Mouse (Mus musculus): ENCODE results near the gene Shisa2. TPM values are rescaled to one million over a fixed set of nuclear protein-coding genes. Genes with fewer than 3 reads are reported as not detected.
"Not testable (repeated sequence)": the region's sequence is repeated elsewhere in the genome, so short reads cannot be mapped to it uniquely, and the experiment has no call there.

Gene Shisa2
- polyA plus RNA-seq, 2 experiments, result 42.7 to 43.8 TPM

DNA sequence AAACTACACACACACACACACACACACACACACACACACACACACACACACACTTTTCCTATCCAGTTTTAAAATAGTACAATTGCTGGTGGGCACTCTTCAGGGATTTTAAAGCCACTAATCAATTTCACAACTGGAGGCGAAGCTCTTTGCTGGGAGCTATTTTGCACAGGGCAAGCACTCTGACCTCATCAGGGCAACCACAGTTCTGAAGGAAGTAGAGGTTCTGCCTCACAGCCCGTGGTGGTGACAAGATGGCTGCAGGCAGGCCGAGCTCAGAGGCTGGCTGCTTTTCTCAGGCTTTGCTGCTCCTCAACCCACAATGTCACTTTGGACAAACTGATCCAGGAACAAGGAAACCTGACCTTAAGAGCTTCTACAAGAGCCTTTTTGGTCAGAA lies 18.1 kb upstream of the Shisa2 start:
- no peak for TF ChIP-seq POLR2A (IDR thresholded peaks at IDR 0.05; ENCODE audit: borderline replicate concordance, extremely low read depth, insufficient read depth, insufficient read length)
- no peak overlapping the region for H3K27ac ChIP-seq (replicated peaks; ENCODE audit: low read depth, low read length)
- H3K4me3 ChIP-seq (replicated peaks; ENCODE audit: low read length), result no peak overlapping the region
- H3K36me3 ChIP-seq (ENCODE audit: control insufficient read depth, insufficient read depth, low read length), result no peaks in the 10 kb centered on the region
- H3K4me1 ChIP-seq (ENCODE audit: control insufficient read depth, insufficient read depth, low read length), result no peaks in the 10 kb centered on the region
- H3K27me3 ChIP-seq (ENCODE audit: control insufficient read depth, insufficient read depth, low read length), result no peaks in the 10 kb centered on the region
- ATAC-seq (ENCODE audit: low FRiP score, low read depth) (no peak), DNase-seq (ENCODE audit: low spot score) (no peak)
- H3K9ac ChIP-seq (ENCODE audit: low read depth, low read length, severe bottlenecking), result no peak overlapping the region
- no peak overlapping the region for H3K4me2 ChIP-seq (replicated peaks; ENCODE audit: low read depth, low read length, severe bottlenecking)
- no peaks in the 10 kb centered on the region for H3K9me3 ChIP-seq (ENCODE audit: control insufficient read depth, low read length)
- 45% methylated on average over 3 of the region's 3 CpGs for whole genome bisulfite sequencing

GRCm38 (mm10) chr14:59612920-59613625 lies 12.0 kb upstream of the Shisa2 start:
- Histone ChIP-seq H3K27ac (replicated peaks; ENCODE audit: low read depth, low read length) (no peak overlapping the region), H3K4me1 (ENCODE audit: control insufficient read depth, insufficient read depth, low read length) (peaks cover 6% of the 10 kb centered on the region; the same call in 1 of the 2 replicates), H3K27me3 (ENCODE audit: control insufficient read depth, insufficient read depth, low read length) (no peaks in the 10 kb centered on the region), H3K4me3 (replicated peaks; ENCODE audit: low read length) (no peak overlapping the region), H3K9ac (ENCODE audit: low read depth, low read length, severe bottlenecking) (no peak overlapping the region), H3K4me2 (replicated peaks; ENCODE audit: low read depth, low read length, severe bottlenecking) (no peak overlapping the region), H3K9me3 (ENCODE audit: control insufficient read depth, low read length) (no peaks in the 10 kb centered on the region), H3K36me3 (ENCODE audit: control insufficient read depth, insufficient read depth, low read length) (no peaks in the 10 kb centered on the region)
- no peak for TF ChIP-seq POLR2A (IDR thresholded peaks at IDR 0.05; ENCODE audit: borderline replicate concordance, extremely low read depth, insufficient read depth, insufficient read length)
- 35% methylated on average over 14 of the region's 14 CpGs for WGBS
- peak; percentile 72 for DNase-seq (ENCODE audit: low spot score)
- ATAC-seq (ENCODE audit: low FRiP score, low read depth), result no peak

- not testable (repeated sequence) for H3K27me3 ChIP-seq (ENCODE audit: control insufficient read depth, insufficient read depth, low read length); H3K4me3 ChIP-seq (replicated peaks; ENCODE audit: low read length); H3K27ac ChIP-seq (replicated peaks; ENCODE audit: low read depth, low read length); DNase-seq (ENCODE audit: low spot score); ATAC-seq (ENCODE audit: low FRiP score, low read depth); H3K9me3 ChIP-seq (ENCODE audit: control insufficient read depth, low read length); H3K36me3 ChIP-seq (ENCODE audit: control insufficient read depth, insufficient read depth, low read length); H3K4me2 ChIP-seq (replicated peaks; ENCODE audit: low read depth, low read length, severe bottlenecking); H3K4me1 ChIP-seq (ENCODE audit: control insufficient read depth, insufficient read depth, low read length); H3K9ac ChIP-seq (ENCODE audit: low read depth, low read length, severe bottlenecking)
- WGBS, result 69% methylated on average over 3 of the region's 3 CpGs
These were observed 11.0 kb upstream of the Shisa2 start for GRCm38 (mm10) chr14:59614149-59614548.

- H3K27ac ChIP-seq (replicated peaks; ENCODE audit: low read depth, low read length), result no peak overlapping the region
- no peak overlapping the region for H3K4me3 ChIP-seq (replicated peaks; ENCODE audit: low read length)
- no peak for ATAC-seq (ENCODE audit: low FRiP score, low read depth)
- WGBS, result 26% methylated on average over 7 of the region's 7 CpGs
- H3K4me2 ChIP-seq (replicated peaks; ENCODE audit: low read depth, low read length, severe bottlenecking), result no peak overlapping the region
- no peaks in the 10 kb centered on the region for H3K36me3 ChIP-seq (ENCODE audit: control insufficient read depth, insufficient read depth, low read length)
- no peak overlapping the region for H3K9ac ChIP-seq (ENCODE audit: low read depth, low read length, severe bottlenecking)
- no peak for DNase-seq (ENCODE audit: low spot score)
- H3K9me3 ChIP-seq (ENCODE audit: control insufficient read depth, low read length), result no peaks in the 10 kb centered on the region
- TF ChIP-seq POLR2A (IDR thresholded peaks at IDR 0.05; ENCODE audit: borderline replicate concordance, extremely low read depth, insufficient read depth, insufficient read length), result no peak
- H3K4me1 ChIP-seq (ENCODE audit: control insufficient read depth, insufficient read depth, low read length), result peaks cover 6% of the 10 kb centered on the region; the same call in 1 of the 2 replicates
- H3K27me3 ChIP-seq (ENCODE audit: control insufficient read depth, insufficient read depth, low read length), result no peaks in the 10 kb centered on the region
These were observed 8.3 kb upstream of the Shisa2 start for GRCm38 (mm10) chr14:59616802-59617201.

DNA sequence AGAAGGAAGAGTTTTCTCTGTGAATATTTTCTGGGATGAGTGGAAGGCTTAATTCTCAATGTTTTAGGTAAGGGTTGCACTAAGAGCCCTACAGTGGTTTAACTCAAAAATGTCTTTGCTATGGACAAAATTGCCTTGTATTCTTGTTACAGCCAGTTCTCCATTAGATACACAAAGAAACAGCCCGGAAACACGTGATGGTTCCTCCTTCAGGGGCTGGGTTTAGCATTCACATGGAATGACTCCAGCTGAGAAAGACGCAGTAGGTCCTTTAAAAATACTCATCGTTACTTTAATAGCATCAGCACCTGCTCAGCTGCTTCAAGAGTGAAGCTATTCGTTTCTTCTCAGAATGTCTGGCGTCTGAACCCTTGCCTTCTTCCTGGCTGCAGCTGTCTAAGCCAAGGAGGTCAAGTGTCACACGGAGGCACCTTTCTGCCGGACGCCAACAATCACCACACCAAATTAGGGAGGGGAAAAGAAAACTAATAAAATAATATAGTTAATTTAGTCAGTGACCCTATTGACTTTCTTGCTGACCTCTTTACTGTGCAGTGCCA lies 702 bp upstream of the Shisa2 start:
- no peak overlapping the region for H3K9ac ChIP-seq (ENCODE audit: low read depth, low read length, severe bottlenecking)
- ATAC-seq (ENCODE audit: low FRiP score, low read depth) (no peak), DNase-seq (ENCODE audit: low spot score) (peak; percentile 28)
- no peak overlapping the region for H3K27ac ChIP-seq (replicated peaks; ENCODE audit: low read depth, low read length)
- 17% methylated on average over 9 of the region's 9 CpGs for WGBS
- H3K27me3 ChIP-seq (ENCODE audit: control insufficient read depth, insufficient read depth, low read length), result 0 out of 2 replicates have a peak, but pooled peaks cover 4% of the 10 kb centered on the region
- TF ChIP-seq POLR2A (IDR thresholded peaks at IDR 0.05; ENCODE audit: borderline replicate concordance, extremely low read depth, insufficient read depth, insufficient read length), result no peak
- 0 out of 2 replicates have a peak, but pooled peaks cover 10% of the 10 kb centered on the region for H3K4me1 ChIP-seq (ENCODE audit: control insufficient read depth, insufficient read depth, low read length)
- H3K4me2 ChIP-seq (replicated peaks; ENCODE audit: low read depth, low read length, severe bottlenecking), result peak overlapping the region; percentile 69
- H3K9me3 ChIP-seq (ENCODE audit: control insufficient read depth, low read length), result no peaks in the 10 kb centered on the region
- H3K4me3 ChIP-seq (replicated peaks; ENCODE audit: low read length), result peak overlapping the region; percentile 72
- peaks cover under 1% of the 10 kb centered on the region; the same call in 1 of the 2 replicates for H3K36me3 ChIP-seq (ENCODE audit: control insufficient read depth, insufficient read depth, low read length)
